Mouse (Mus musculus): ENCODE data around the gene Klhl32.

GRCm38 (mm10) chr4:24793726-24794345, 57.1 kb downstream of the Klhl32 start:
- no peak for TF ChIP-seq CTCF (IDR thresholded peaks at IDR 0.05; ENCODE audit: insufficient read depth, low read depth, low read length)
- no peak for TF ChIP-seq POLR2A (IDR thresholded peaks at IDR 0.05; ENCODE audit: insufficient read depth, low read depth, low read length)

Data from olfactory bulb, adult 2 months (tissue).